Mouse (Mus musculus) thymus, adult 2 months (tissue): ENCODE data around the gene Nrsn2.

Source experiments
- CTCF ChIP-seq: fragments of 200-500 bp; IDR thresholded peaks from 2 replicates; pipeline ENCODE4 v1.5.1; 2012; ENCODE audit warnings: mild to moderate bottlenecking, control low read depth, low read length, moderate library complexity, borderline replicate concordance; ENCODE audit not compliant: control insufficient read depth, poor library complexity, insufficient read depth; ENCODE audit errors: extremely low read depth
- POLR2A ChIP-seq: fragments of 200-500 bp; IDR thresholded peaks from 2 replicates; pipeline ENCODE4 v1.6.1; 2012; ENCODE audit warnings: mild to moderate bottlenecking, low read length, control low read depth, moderate library complexity; ENCODE audit not compliant: control insufficient read depth, poor library complexity, insufficient read depth; ENCODE audit errors: extremely low read depth

- TF ChIP-seq CTCF (no peak), POLR2A (no peak)
Measured at GRCm38 (mm10) chr2:152406126-152406525, 29.7 kb upstream of the Nrsn2 start.
